Mouse (Mus musculus) T-cell, adult 2 months (primary cell): Measurements from ENCODE around the gene Znrf3.

Source experiments
- DNase-seq: peaks from one replicate; pipeline ENCODE4 v3.0.0; 2022; ENCODE audit warnings: low spot score

Gene Znrf3

DNA sequence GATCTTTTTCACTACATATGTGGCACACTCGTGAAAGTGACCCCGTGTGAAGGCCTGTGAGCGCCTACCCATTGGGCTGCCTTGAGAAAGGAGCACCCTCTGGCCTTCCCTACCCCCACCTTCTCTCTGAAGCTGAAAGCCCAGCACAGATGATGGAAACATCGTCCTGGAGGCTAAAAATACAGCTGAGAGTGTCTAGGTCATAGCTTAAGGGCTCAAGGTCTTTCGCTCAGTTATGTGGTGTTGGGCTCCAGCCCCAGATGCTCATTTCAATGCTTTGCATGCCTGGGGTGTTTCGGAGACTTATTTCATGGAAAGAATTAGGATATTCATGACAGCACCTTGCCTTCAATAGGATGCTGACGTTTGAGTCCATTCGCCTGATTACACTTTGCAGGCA is 178.9 kb downstream of the Znrf3 start:
- DNase-seq, result no peak

DNA sequence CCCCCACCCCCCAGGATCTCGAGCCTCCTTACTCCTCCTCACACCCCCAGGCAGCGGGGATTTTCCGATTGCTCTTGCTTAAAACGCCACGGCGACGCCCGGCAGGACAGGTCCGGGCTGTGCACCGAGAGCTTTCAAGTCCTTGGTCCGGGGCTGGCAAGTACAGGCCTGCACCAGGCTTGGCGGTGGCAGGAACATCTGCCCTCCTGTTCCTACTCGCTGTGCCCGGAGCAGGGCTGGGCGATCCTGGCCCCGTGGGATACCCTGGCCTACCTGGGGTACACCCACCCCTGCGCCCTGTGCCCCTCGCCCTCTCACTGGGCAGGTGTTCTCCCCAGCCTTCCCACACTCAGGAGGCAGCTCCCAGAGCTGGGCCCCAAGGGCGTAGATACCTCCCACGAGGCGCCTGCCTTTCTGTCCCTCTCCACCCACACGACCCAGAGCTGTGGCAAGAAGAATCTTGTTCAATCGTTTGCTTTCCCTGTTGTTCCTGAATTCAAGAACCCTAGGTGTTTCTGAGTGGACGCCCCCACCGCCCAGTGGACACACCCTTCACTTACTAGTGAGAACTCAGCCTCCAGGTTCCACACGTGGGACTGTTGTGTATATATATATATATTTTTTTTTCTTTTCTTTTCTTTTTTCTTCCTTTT is 181.4 kb downstream of the Znrf3 start:
- no peak for DNase-seq

GRCm38 (mm10) chr11:5261508-5262392 is 182.9 kb downstream of the Znrf3 start, which contains the start of gene Kremen1:
TSS of gene Kremen1 (minus strand) at chr11:5261558.
- DNase-seq, result peak; percentile 94

DNA sequence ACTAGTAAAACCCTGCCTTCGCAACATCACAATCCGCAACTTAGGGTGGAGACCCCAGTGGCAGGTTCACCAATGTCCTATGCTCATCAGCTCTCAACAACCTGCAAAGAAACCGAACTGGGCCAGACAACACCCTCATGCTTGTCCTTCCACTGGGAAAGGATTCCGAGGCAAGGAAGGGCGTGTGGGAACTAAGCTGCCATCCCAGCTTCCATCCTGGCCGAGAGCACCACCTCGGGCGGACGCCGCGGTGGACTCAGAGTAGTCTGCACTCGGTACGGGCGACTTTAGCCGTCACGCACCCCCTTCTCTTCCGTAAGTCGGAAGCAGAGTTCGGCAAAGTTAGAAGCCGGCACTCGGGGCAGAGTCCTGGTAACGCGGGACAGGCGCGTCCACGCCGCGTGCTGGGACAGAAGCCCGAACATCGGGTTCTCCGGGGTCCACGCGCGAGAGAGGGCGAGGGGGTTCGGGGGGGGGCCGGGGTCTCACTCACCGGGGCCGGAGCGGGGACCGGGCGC is 183.6 kb downstream of the Znrf3 start:
- peak; percentile 45 for DNase-seq

- DNase-seq, result peak; percentile 63
These were observed 184.6 kb downstream of the Znrf3 start for GRCm38 (mm10) chr11:5259944-5260598.

DNA sequence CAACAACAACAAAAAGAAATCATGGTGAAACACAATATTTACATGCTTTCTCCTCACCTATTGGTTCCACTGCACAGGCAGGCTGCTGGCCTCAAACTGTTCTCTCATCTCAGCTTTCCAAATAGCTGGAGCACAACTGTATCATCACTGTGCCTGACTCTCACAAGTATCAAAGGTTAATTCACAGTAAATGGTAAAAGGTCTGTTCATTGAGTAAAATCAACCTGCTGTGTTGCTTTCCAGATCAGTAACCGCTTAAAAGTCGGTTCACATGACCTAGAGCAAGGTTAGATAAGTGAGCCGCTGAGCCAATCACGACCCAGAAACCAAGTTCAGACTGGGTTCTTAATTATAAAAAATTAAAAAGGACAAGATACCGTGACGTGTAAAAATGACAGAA is 186.6 kb downstream of the Znrf3 start:
- no peak for DNase-seq

GRCm38 (mm10) chr11:5257151-5257862 is 187.3 kb downstream of the Znrf3 start:
- DNase-seq, result no peak

DNA sequence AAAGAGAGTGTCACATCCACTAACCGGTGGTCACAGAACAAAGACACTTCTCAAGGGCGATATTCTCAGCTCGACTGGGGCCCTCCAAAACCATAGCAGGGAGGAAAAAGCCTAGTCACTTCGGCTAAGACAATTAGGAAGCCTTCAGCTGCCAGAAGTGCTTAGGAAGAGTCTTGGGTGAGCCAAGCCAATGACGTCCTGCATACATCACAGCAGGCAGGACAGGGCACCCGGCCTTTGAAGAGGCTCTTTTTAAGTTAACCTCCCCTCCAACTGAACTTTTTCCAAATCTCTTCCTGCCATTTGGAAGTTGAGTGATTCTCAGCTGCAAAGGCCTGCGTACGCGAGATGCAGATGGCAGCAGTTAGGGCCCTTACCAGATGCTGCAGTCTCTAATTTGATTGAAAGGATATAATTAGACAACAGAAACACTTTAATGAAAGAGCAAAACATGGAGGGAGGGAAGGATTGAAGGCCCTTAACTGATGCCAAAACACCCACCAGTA is 189.1 kb downstream of the Znrf3 start:
- DNase-seq, result no peak

GRCm38 (mm10) chr11:5254016-5254415 is 190.6 kb downstream of the Znrf3 start:
- DNase-seq, result no peak

DNA sequence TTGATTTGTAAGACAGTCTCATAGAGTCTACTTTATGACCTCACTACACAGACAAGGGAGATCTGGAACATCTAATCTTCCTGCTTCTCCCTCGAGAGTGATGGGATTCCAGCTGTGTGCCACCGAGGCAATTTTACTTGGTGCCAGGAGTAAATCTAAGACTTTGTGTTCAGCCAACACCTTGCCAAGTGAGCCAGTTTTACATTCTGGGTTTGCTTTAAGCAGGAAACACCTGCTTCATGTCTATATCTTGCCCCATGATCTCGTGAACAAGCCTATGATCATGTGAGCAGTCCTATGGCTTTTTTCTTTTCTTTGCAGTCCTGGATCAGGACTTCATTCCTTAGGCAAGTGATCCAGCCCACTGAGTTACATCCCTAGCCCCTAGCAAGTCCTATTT is 191.1 kb downstream of the Znrf3 start:
- DNase-seq, result peak; percentile 15

GRCm38 (mm10) chr11:5252727-5253126 is 191.9 kb downstream of the Znrf3 start:
- DNase-seq, result no peak

DNA sequence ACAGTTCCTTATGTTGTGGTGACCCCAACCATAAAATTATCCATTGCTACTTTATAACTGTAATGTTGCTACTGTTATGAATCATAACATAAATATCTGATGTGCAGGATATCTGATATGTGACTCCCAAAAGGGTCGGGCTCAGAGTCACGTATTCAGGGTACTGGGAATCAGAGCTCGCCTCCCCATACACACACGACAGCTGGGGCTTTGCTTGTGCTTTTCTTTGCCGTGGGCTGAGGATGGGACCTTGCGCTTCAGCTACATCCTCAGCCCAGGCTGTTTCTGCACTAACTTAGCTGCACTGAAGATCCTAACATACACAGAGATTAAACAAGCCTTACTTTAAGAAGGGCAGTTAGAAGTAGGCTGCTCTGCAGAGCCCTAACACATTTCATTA is 193.5 kb downstream of the Znrf3 start:
- no peak for DNase-seq

- no peak for DNase-seq
These were observed 196.4 kb downstream of the Znrf3 start for GRCm38 (mm10) chr11:5248200-5248599.

- DNase-seq, result no peak
These were observed 199.2 kb downstream of the Znrf3 start for GRCm38 (mm10) chr11:5245431-5245830.

DNA sequence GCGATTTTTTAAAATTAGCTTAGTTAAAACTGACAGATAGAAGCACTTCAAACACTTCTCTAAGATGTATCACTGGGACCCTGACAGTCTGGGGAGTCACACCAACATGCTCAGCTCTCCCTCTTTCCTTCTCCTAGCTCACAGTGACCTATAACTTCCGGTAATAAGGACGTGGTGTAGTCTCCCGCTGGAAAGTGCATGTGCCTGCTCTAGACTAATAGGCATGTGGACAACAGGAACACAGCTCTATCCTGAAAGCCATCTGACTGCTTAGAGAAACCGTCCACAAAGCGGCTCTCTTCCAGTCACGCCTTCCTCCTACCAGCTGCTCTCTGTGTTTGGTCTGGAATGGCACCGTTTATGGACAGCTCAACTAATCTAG is 199.9 kb downstream of the Znrf3 start:
- DNase-seq, result no peak

DNA sequence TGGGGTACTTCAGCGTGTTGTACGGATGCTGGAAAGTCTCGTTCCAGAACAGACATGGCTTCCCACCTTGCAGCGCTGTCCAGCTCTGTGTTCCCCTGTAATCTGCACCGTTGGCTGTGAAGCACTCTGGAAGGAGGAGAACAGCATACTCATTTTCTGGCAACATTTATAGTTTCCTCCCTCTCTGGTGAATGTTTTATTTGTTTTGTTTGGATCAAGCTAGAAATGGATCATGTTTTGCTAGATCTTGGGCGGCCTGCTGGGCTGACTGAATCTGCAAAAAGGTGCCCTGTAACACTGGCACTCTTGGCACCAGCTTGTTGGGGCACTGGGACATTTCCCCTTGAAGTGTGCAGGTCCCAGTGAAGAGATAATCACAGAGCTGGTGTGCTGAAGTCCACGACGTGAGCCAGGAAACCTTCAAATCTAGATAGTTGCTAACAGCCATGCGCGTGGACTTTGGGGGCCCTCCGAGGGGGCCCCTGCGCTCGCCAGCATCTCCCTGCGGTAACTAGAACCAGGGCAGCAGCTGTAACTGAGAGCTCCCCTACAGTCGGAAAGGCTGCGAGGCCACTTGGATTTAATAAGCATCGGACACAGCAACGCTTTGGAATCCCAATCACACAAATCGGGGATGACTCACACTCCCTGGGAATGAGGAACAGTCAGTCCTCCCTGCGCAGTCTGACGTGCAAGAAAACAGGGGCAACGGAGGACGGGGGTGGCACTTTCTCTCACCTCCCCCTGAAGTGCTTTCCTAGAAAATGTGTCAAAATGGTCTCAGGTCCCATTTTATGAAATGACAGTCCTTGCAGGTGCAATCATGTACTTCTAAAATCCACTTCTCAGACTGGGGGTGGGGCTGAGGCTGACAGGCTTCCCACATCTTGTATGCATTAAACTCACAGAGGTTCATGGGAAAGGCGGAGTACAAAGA is 200.6 kb downstream of the Znrf3 start:
- DNase-seq, result no peak

- DNase-seq, result no peak
These were observed 201.4 kb downstream of the Znrf3 start for GRCm38 (mm10) chr11:5243208-5243607.

DNA sequence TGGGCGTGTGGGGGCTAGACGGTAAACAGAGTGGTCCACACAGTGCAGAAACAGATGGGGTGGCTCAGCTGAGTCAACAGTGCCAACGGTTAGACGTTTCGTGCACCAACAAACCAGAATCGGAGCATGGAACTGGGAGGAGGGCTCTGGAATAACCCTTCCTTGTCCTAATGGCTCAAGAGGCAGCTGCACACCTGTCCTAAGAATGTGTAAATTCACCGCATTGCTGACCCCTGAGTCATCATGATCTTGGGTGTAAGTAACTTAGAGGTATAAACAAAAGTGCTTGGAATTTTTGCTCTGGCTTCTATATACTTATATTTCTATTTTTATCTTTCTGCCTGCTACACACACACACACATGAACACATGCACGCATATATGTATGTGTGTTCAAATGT is 202.5 kb downstream of the Znrf3 start:
- DNase-seq, result no peak

GRCm38 (mm10) chr11:5239706-5240690 is 204.6 kb downstream of the Znrf3 start:
- DNase-seq, result no peak
